Mouse (Mus musculus) kidney, postnatal 25 days (tissue): Measurements from ENCODE around the gene Timm10.

Experiments used
- DNase-seq, 2 experiments: peaks; one replicate each; pipeline ENCODE4 v3.0.0; 2021; ENCODE audit warnings: mixed read lengths in 2 of 2

Timm10 gene

GRCm38 (mm10) chr2:84861430-84861829 lies 34.6 kb downstream of the Timm10 start:
- DNase-seq, result no peak

GRCm38 (mm10) chr2:84862231-84862630 lies 35.4 kb downstream of the Timm10 start:
- DNase-seq, result no peak

GRCm38 (mm10) chr2:84865616-84866571 lies 39.1 kb downstream of the Timm10 start:
- peak; percentile 57 to 64 for DNase-seq

- DNase-seq, result peak; percentile 63 to 75
Measured at GRCm38 (mm10) chr2:84868521-84868943, 41.7 kb downstream of the Timm10 start.

- DNase-seq, result no peak
Measured at GRCm38 (mm10) chr2:84868977-84869376, 42.2 kb downstream of the Timm10 start.

GRCm38 (mm10) chr2:84870623-84871160 lies 43.9 kb downstream of the Timm10 start:
- DNase-seq, result peak in 1 of 2 experiments; percentile 32

- DNase-seq, result peak; percentile 77 to 84
Measured at GRCm38 (mm10) chr2:84872105-84872716, 45.4 kb downstream of the Timm10 start.

- no peak for DNase-seq
Measured at GRCm38 (mm10) chr2:84875842-84876241, 49.0 kb downstream of the Timm10 start.
